Mouse (Mus musculus) neural tube, embryonic 15.5 days (tissue): ENCODE results near the gene Fam83c. TPM values are rescaled to one million over a fixed set of nuclear protein-coding genes. Genes with fewer than 3 reads are reported as not detected.

ENCODE experiments used
- ATAC-seq: fragments of 200-750 bp; cut with Nextera tagmentation; 2 replicates; pipeline ENCODE4 v1.8.0; 2017; ENCODE audit warnings: mild to moderate bottlenecking, moderate TSS enrichment, moderate library complexity; ENCODE audit not compliant: low FRiP score
- H3K27ac ChIP-seq: fragments of 300-500 bp; sonication (generic); replicated peaks from 2 replicates; pipeline ENCODE4 v1.5.1; 2015; ENCODE audit warnings: mild to moderate bottlenecking, inconsistent platforms
- H3K27me3 ChIP-seq: fragments of 300-500 bp; sonication (generic); replicated peaks from 2 replicates; pipeline ENCODE4 v1.6.1; 2015; ENCODE audit warnings: inconsistent platforms
- H3K36me3 ChIP-seq: fragments of 300-500 bp; sonication (generic); 2 replicates; pipeline ENCODE4 v1.6.1; 2015; ENCODE audit warnings: inconsistent platforms
- H3K4me1 ChIP-seq: fragments of 300-500 bp; sonication (generic); 2 replicates; pipeline ENCODE4 v1.6.1; 2015; ENCODE audit warnings: inconsistent platforms
- H3K4me2 ChIP-seq: fragments of 300-500 bp; sonication (generic); 2 replicates; pipeline ENCODE4 v1.6.1; 2015; ENCODE audit warnings: inconsistent platforms, mild to moderate bottlenecking, moderate library complexity
- H3K4me3 ChIP-seq: fragments of 300-500 bp; sonication (generic); replicated peaks from 2 replicates; pipeline ENCODE4 v1.5.1; 2015; ENCODE audit warnings: mild to moderate bottlenecking, inconsistent platforms
- H3K9ac ChIP-seq: fragments of 300-500 bp; sonication (generic); replicated peaks from 2 replicates; pipeline ENCODE4 v1.6.1; 2015; ENCODE audit warnings: mild to moderate bottlenecking, inconsistent platforms
- H3K9me3 ChIP-seq: fragments of 300-500 bp; sonication (generic); replicated peaks from 2 replicates; pipeline ENCODE4 v1.6.1; 2016; ENCODE audit warnings: inconsistent platforms
- WGBS: fragments of 180-500 bp; shearing (Covaris S2); methylation state at CpG from one replicate; pipeline ENCODE4 v1.1.7; 2015; ENCODE audit warnings: mixed read lengths; 5-methylcytosine and 5-hydroxymethylcytosine counted together
- polyA plus RNA-seq: library from polyadenylated mRNA; unstranded; fragments of >200 nt; fragmentation: Nextera tagmentation; extraction: Ambion mirVana; gene quantifications from 2 replicates; pipeline ENCODE4 v1.2.1, GENCODE M21; 2015

The Fam83c gene
- polyA plus RNA-seq, 1 experiment from 2014 or later = 0.72 TPM

DNA sequence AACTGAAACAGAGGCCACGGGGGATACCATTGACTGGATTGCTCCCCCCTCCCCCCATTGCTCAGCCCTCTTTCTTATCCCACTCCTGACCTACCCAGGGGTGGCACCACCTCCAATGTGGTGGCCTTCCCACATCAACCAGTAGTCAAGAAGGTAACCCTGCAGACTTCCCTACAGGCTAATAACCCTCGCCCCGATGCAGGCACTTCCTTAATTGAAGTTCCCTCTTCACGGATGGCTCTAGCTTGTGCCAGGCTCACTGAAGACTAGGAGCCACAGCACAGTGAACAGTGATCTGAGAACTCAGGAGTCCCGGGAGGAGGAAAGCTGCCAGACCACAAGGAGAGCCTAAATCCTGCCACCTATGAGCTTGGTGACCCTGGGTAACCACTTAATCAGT, 47.7 kb downstream of the Fam83c start:
- Histone ChIP-seq H3K4me2 (no peak overlapping the region), H3K9me3 (no peaks in the 10 kb centered on the region), H3K4me3 (no peak overlapping the region), H3K27me3 (no peaks in the 10 kb centered on the region), H3K9ac (no peak overlapping the region), H3K4me1 (no peaks in the 10 kb centered on the region; the same call in 1 of the 2 replicates), H3K36me3 (no peaks in the 10 kb centered on the region), H3K27ac (no peak overlapping the region)
- ATAC-seq = no peak
- WGBS = 73% methylated on average over 5 of the region's 5 CpGs

DNA sequence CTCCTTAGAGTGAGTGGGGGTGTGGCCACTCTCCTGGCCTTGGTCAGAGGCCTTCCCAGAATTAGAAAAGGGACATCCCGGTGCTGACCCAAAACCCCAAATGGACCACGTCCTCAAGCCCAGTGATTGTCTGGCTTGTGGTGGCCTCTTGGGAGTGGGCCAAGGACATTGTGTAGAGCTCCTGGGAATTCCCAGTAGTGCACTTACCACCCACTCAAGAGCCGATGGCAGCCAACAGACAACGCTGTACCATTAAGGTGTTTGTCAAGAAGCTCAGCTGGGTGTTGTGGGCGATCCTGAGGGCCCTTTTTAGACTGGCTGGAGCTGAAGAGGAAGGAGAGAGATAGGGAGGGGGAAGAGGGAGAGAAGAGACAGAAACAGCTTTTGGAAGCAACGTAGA, 50.1 kb downstream of the Fam83c start:
- WGBS = 68% methylated on average over 6 of the region's 6 CpGs
- Histone ChIP-seq H3K9ac (no peak overlapping the region), H3K4me1 (peaks cover 5% of the 10 kb centered on the region; the same call in 1 of the 2 replicates), H3K9me3 (no peaks in the 10 kb centered on the region), H3K4me2 (no peak overlapping the region), H3K36me3 (no peaks in the 10 kb centered on the region), H3K27me3 (no peaks in the 10 kb centered on the region), H3K27ac (no peak overlapping the region), H3K4me3 (no peak overlapping the region)
- ATAC-seq = no peak

DNA sequence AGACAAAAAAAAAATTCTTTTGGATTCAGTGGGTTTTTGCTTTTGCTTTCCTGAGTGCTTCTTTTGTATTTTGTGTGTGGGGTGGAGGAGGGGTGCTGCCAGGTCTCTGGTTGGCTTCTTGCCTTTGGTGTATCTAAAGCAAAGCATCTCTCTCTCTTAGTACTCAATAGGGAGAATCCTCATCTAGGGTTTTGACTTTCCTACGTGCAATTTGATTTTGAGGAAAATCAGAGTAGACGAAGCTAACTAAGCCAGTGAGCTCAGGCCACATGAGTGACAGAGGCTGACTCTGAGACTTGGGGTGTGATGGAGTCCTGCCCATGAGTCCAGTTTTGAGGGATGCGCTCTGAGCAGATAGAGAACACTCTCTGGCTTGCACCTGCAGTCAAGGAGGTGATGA, 55.1 kb downstream of the Fam83c start:
- ATAC-seq = no peak
- 79% methylated on average over 3 of the region's 3 CpGs for WGBS
- no peak overlapping the region for H3K9ac ChIP-seq

DNA sequence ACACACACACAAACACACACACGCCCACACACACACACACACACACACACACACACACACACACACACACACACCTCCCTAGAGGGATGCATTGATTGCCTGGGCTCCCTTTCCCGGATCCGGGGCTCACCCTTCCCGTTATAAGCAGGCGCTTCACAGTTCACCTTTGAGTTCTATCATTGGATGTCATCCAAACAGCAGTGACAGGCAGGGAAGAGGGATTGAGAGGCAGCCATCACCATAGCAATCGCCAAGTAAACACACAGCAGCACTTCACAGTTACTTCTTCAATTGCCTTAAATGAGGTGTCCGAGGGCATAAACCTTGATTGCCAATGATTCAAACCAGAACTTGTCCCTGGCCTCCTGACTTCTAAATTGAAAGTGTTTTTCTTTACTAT, 55.6 kb downstream of the Fam83c start:
- Histone ChIP-seq H3K27ac (no peak overlapping the region), H3K4me1 (peaks cover 47% of the 10 kb centered on the region), H3K9me3 (no peaks in the 10 kb centered on the region), H3K27me3 (0 out of 2 replicates have a peak, but pooled peaks cover 6% of the 10 kb centered on the region), H3K4me3 (no peak overlapping the region), H3K36me3 (no peaks in the 10 kb centered on the region), H3K9ac (no peak overlapping the region), H3K4me2 (no peak overlapping the region)
- ATAC-seq = no peak
- 40% methylated on average over 7 of the region's 7 CpGs for WGBS

More for the DNA sequence above, 55.1 kb downstream of the Fam83c start:
- Histone ChIP-seq H3K4me1 (peaks cover 45% of the 10 kb centered on the region), H3K27me3 (0 out of 2 replicates have a peak, but pooled peaks cover 2% of the 10 kb centered on the region), H3K36me3 (no peaks in the 10 kb centered on the region), H3K4me3 (no peak overlapping the region), H3K27ac (no peak overlapping the region), H3K9me3 (no peaks in the 10 kb centered on the region), H3K4me2 (no peak overlapping the region)

DNA sequence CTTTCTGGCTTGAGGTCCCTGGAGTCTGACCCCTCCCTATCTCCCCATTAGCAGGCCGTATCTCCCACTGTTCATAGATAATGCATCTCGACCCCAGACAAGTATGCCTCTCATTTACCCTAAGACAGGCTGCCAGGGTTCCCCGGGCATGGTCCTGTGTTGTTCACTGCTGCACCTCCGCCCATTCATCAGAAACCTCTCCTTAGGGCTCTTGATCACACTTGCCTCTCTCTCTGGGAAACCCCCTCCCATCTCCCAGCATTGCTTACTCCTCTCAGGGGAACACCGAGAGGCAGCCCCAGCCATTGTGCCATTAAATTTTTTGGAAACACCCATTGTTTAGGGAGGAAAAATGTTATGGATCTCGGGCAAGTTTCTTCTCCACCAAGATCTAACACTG, 56.6 kb downstream of the Fam83c start:
- ATAC-seq = no peak
- H3K4me1 ChIP-seq = peaks cover 47% of the 10 kb centered on the region
- H3K4me3 ChIP-seq = no peak overlapping the region
- 48% methylated on average over 6 of the region's 6 CpGs for WGBS
- no peaks in the 10 kb centered on the region for H3K9me3 ChIP-seq
- peak overlapping the region; percentile 83 for H3K4me2 ChIP-seq
- H3K36me3 ChIP-seq = no peaks in the 10 kb centered on the region
- H3K9ac ChIP-seq = no peak overlapping the region
- H3K27ac ChIP-seq = no peak overlapping the region
- peaks cover 13% of the 10 kb centered on the region for H3K27me3 ChIP-seq

DNA sequence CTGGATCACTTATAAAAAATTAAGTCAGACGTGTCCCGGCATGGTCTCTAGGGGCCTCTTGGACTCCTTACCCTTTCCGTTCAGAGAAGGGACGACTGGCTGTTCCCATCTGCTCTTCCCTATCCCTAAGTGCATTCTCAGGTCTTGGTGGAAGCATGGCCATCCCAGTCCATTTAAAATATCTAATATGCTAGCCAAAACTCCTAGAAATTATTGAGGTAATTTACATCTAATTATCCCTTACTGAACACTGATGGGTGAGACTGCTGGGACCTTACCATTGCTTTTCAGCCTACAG, 57.0 kb downstream of the Fam83c start:
- no peaks in the 10 kb centered on the region for H3K9me3 ChIP-seq
- no peak overlapping the region for H3K4me3 ChIP-seq
- 35% methylated on average over 4 of the region's 4 CpGs for WGBS
- H3K4me2 ChIP-seq = peak overlapping the region; percentile 83
- no peak overlapping the region; the same call in 1 of the 2 replicates for H3K9ac ChIP-seq
- no peak for ATAC-seq
- peaks cover 16% of the 10 kb centered on the region for H3K27me3 ChIP-seq
- no peak overlapping the region for H3K27ac ChIP-seq
- H3K36me3 ChIP-seq = no peaks in the 10 kb centered on the region
- peaks cover 47% of the 10 kb centered on the region for H3K4me1 ChIP-seq

Other genes with a start within 250 kb of the Fam83c start
- gene Gss, start 242.0 kb downstream of the Fam83c start, polyA plus RNA-seq = 15.9 and 21.7 TPM in 2 replicates
- 1.0 and 1.9 TPM in 2 replicates for gene Myh7b, start 223.6 kb downstream of the Fam83c start, polyA plus RNA-seq
- 153 and 157 TPM in 2 replicates for gene Trpc4ap, start 142.5 kb downstream of the Fam83c start, polyA plus RNA-seq
- 40.1 and 43.4 TPM in 2 replicates for gene Edem2, start 105.4 kb downstream of the Fam83c start, polyA plus RNA-seq
- not detected in 2 replicates for gene Gm17581, start 99.0 kb downstream of the Fam83c start, polyA plus RNA-seq
- 4.2 and 5.0 TPM in 2 replicates for gene Procr, start 83.7 kb downstream of the Fam83c start, polyA plus RNA-seq
- gene Mmp24, start 59.5 kb downstream of the Fam83c start, polyA plus RNA-seq = 13.6 and 16.2 TPM in 2 replicates
- 44.9 and 45.3 TPM in 2 replicates for gene BC029722, start 15.4 kb downstream of the Fam83c start, polyA plus RNA-seq
- gene Eif6, start 7.9 kb downstream of the Fam83c start, polyA plus RNA-seq = 153 and 171 TPM in 2 replicates
- 70.9 and 73.5 TPM in 2 replicates for gene Uqcc1, start 95.5 kb upstream of the Fam83c start, polyA plus RNA-seq
- gene Gm15557, start 105.9 kb upstream of the Fam83c start, polyA plus RNA-seq = not detected in 2 replicates
- 0.59 and 1.2 TPM in 2 replicates for gene Gdf5, start 110.5 kb upstream of the Fam83c start, polyA plus RNA-seq
- gene Cep250, start 121.6 kb upstream of the Fam83c start, polyA plus RNA-seq = 13.4 and 16.7 TPM in 2 replicates
- gene 6430550D23Rik, start 173.1 kb upstream of the Fam83c start, polyA plus RNA-seq = 1.6 and 2.1 TPM in 2 replicates
- gene Ergic3, start 173.2 kb upstream of the Fam83c start, polyA plus RNA-seq = 395 and 438 TPM in 2 replicates
- 0.09 TPM in 2 replicates for gene Fer1l4, start 218.1 kb upstream of the Fam83c start, polyA plus RNA-seq
- gene Spag4, start 230.3 kb upstream of the Fam83c start, polyA plus RNA-seq = 5.9 and 6.4 TPM in 2 replicates